Mouse (Mus musculus) retina, postnatal 7 days (tissue): ENCODE results near the gene Rad9a.

Source experiments
- DNase-seq: peaks from one replicate; pipeline ENCODE4 v3.0.0-alpha.2; 2012; ENCODE audit warnings: low read depth, low spot score

Gene Rad9a

GRCm38 (mm10) chr19:4193129-4193528 is 8.3 kb downstream of the Rad9a start:
- no peak for DNase-seq

GRCm38 (mm10) chr19:4192251-4192985 is 9.0 kb downstream of the Rad9a start:
- no peak for DNase-seq

- DNase-seq = peak; percentile 96
Observed at GRCm38 (mm10) chr19:4191528-4192250, 9.8 kb downstream of the Rad9a start, which contains the start of gene Ppp1ca. Gene Ppp1ca (plus strand): TSS chr19:4192065.

- DNase-seq = no peak
Observed at GRCm38 (mm10) chr19:4190831-4191334, 10.6 kb downstream of the Rad9a start, which contains the start of gene Tbc1d10c. Gene Tbc1d10c (minus strand): TSS chr19:4191284.

GRCm38 (mm10) chr19:4189051-4189620 is 12.3 kb downstream of the Rad9a start:
- DNase-seq = no peak

GRCm38 (mm10) chr19:4187303-4187702 is 14.2 kb downstream of the Rad9a start:
- DNase-seq = no peak

- DNase-seq = no peak
Observed at GRCm38 (mm10) chr19:4184976-4185975, 16.2 kb downstream of the Rad9a start.

- DNase-seq = no peak
Observed at GRCm38 (mm10) chr19:4183689-4184088, 17.8 kb downstream of the Rad9a start.

GRCm38 (mm10) chr19:4181892-4182291 is 19.6 kb downstream of the Rad9a start:
- DNase-seq = no peak

GRCm38 (mm10) chr19:4180411-4180810 is 21.1 kb downstream of the Rad9a start:
- DNase-seq = no peak

GRCm38 (mm10) chr19:4175368-4175947 is 26.0 kb downstream of the Rad9a start, which contains the start of gene Carns1:
Gene Carns1 (minus strand): TSS chr19:4175479.
- peak; percentile 38 for DNase-seq

GRCm38 (mm10) chr19:4172925-4173324 is 28.5 kb downstream of the Rad9a start:
- no peak for DNase-seq

- no peak for DNase-seq
Observed at GRCm38 (mm10) chr19:4171393-4172290, 29.8 kb downstream of the Rad9a start.

GRCm38 (mm10) chr19:4170723-4171392 is 30.6 kb downstream of the Rad9a start:
- no peak for DNase-seq

- DNase-seq = no peak
Observed at GRCm38 (mm10) chr19:4169810-4170209, 31.7 kb downstream of the Rad9a start.

- DNase-seq = peak; percentile 94
Observed at GRCm38 (mm10) chr19:4169378-4169784, 32.1 kb downstream of the Rad9a start.

GRCm38 (mm10) chr19:4166678-4167476 is 34.6 kb downstream of the Rad9a start:
- DNase-seq = no peak

GRCm38 (mm10) chr19:4164721-4165120 is 36.7 kb downstream of the Rad9a start:
- DNase-seq = no peak
